Mouse (Mus musculus) adrenal gland, postnatal 0 days (tissue): ENCODE data around the gene Ubap1. TPM values are rescaled to one million over a fixed set of nuclear protein-coding genes. Genes with fewer than 3 reads are reported as not detected.

ENCODE experiments used
- polyA plus RNA-seq: library from polyadenylated mRNA; unstranded; fragments of >200 nt; fragmentation: Nextera tagmentation; extraction: Ambion mirVana; gene quantifications from 2 replicates; pipeline ENCODE4 v1.2.1, GENCODE M21; 2015

The Ubap1 gene
- 37.6 and 52.5 TPM in 2 replicates for polyA plus RNA-seq

GRCm38 (mm10) chr4:41348584-41349198, at the start of gene Ubap1:
TSS of gene Ubap1 (plus strand) at chr4:41348996.

GRCm38 (mm10) chr4:41314141-41315129, 34.4 kb upstream of the Ubap1 start, which contains the start of gene Dcaf12:
TSS of gene Dcaf12 (minus strand) at chr4:41314889.

Other genes starting within 250 kb of the Ubap1 start
- 12.1 and 18.4 TPM in 2 replicates for gene Nol6, start 224.5 kb upstream of the Ubap1 start, polyA plus RNA-seq
- 61.1 and 78.5 TPM in 2 replicates for gene Ube2r2, start 213.3 kb upstream of the Ubap1 start, polyA plus RNA-seq
- 22.9 and 26.0 TPM in 2 replicates for gene Ubap2, start 73.9 kb upstream of the Ubap1 start, polyA plus RNA-seq
- 33.2 and 47.8 TPM in 2 replicates for gene Dcaf12, start 34.1 kb upstream of the Ubap1 start, polyA plus RNA-seq
- gene Kif24, start 115.9 kb downstream of the Ubap1 start, polyA plus RNA-seq = 1.8 TPM in 2 replicates
- gene Nudt2, start 116.2 kb downstream of the Ubap1 start, polyA plus RNA-seq = 74.3 and 75.2 TPM in 2 replicates
- gene AI464131, start 154.1 kb downstream of the Ubap1 start, polyA plus RNA-seq = 4.2 and 6.0 TPM in 2 replicates
- gene 1110017D15Rik, start 168.3 kb downstream of the Ubap1 start, polyA plus RNA-seq = 0.41 and 1.2 TPM in 2 replicates
- gene Fam219a, start 220.5 kb downstream of the Ubap1 start, polyA plus RNA-seq = 3.8 and 6.3 TPM in 2 replicates
- gene Dnaic1, start 220.8 kb downstream of the Ubap1 start, polyA plus RNA-seq = 0.76 and 1.5 TPM in 2 replicates